Mouse (Mus musculus) layer of hippocampus, postnatal 14 days (tissue): ENCODE data around the gene Bcl11b. TPM values are rescaled to one million over a fixed set of nuclear protein-coding genes. Genes with fewer than 3 reads are reported as not detected.

ENCODE experiments used
- DNase-seq, 2 experiments: peaks; one replicate each; pipeline ENCODE4 v3.0.0; 2021 to 2022; ENCODE audit warnings: low spot score in 2 of 2, mixed read lengths in 1 of 2
- total RNA-seq, 2 experiments: library from RNA; stranded (reverse); gene quantifications; 2 replicates each; pipeline ENCODE4 v1.2.3; 2021

Bcl11b gene
- total RNA-seq, 2 experiments from 2014 or later = 108 to 112 TPM

DNA sequence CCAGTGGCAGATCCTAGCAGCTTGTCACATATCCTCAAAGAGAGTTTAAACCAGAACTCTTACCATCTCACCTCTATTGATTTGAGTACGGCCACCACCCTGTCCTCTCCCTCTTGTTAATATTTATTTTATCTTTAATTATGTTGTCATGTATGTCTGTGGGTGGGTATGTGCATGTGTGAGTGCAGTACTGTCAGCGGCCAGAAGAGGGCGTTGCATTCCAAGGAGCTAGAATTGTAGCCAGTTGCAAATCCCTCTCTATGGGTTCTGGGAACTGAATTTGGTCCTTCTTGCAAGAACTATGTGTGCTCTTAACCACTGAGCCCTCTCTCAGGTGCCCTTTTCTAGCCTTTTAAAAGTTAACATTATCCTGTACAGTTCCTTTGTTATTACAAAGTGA is 98.1 kb downstream of the Bcl11b start:
- no peak for DNase-seq

DNA sequence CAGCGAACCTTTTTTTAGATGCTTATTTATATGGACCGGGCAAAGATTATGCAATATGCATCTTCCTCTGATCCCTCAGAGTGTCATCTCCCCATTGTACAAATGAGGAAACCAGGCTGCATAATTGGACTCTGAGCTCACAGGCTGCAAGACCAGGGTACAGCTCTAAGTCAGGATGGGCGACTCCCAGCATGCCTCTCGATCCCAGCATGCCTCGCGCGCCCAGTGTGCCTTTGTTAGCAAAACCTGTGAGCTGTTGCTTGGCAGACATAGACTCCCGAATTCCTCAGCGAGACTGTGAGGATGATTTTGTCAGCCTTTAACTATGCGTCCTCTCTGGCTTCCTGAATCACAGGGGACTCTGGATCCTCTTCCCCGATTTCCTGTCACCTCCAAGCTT is 98.9 kb downstream of the Bcl11b start:
- DNase-seq = no peak

DNA sequence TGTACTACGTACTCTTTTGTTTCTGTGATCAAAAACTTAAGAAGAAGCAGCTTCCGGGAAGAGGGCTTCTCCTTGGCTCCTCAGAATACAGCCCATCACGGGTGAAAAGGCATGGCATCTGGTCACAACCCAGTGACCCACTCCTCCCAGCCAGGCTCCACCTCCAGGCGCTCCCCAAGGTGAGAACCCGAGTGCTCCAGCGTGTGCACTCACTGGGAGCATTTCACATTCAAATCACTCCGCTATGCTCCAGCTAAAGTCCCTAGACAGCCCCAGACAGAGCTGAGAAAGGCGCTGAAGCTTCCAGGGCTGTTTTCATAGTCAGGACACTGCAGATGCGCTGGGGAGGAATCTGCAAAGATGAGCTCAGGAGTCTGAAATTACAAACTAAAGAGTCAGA is 99.5 kb downstream of the Bcl11b start:
- no peak for DNase-seq

DNA sequence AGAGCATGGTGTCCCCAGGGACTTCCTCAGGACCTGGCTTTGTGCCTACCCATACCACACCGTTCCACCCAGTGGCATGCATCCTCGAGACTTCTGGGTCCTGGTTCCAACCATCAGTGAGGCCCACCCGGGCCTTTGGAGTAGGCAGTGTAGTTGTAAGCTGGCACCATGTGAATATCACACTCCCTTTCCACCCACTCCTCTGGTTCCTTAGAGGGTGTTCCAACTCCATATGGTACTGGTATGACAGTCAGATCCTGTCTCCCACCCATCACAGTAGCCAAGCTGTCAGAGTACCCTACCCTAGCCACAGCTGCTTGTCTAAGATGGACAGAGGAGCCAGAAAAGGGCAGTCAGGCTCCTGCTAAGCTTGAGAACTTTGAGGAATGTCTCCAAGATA is 112.0 kb downstream of the Bcl11b start:
- DNase-seq = no peak

DNA sequence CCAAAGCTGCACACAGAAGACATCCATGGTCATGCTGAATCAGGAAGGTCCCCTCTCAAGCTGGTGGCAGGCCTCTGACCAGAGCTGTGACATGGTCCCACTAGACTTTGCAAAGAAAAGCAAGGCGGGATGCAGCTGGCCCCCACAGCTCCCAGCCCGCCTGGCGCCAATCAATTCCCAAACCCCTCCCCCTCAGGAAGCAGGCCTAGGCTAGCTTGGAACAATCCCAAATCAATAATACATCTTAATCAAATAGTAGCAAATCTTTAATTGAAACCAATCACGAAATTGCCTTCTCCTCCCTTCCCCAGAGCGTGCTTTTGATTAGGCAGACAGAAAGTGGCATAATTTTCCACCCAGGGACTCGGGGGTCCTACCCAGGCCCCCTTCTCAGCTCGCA is 113.1 kb downstream of the Bcl11b start:
- DNase-seq = no peak

DNA sequence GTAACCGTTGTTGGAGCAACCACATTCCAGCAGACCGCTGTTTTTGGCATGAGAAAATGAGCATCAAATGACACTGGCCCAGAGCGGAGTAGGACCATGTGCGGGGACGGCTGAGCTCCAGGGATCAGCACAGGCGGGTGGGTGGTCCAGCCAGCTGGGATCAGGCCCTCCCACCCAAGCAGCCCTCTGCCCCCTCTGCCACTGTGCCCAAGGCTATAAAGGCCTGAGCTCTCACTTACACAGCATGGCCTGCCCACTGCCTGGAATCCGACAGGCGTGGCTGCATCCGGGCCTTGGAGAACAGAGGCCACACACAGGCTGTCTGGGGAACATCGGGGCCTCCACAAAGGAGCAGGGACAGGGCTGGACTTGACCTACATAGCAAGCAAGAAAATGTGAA is 113.6 kb downstream of the Bcl11b start:
- no peak for DNase-seq

DNA sequence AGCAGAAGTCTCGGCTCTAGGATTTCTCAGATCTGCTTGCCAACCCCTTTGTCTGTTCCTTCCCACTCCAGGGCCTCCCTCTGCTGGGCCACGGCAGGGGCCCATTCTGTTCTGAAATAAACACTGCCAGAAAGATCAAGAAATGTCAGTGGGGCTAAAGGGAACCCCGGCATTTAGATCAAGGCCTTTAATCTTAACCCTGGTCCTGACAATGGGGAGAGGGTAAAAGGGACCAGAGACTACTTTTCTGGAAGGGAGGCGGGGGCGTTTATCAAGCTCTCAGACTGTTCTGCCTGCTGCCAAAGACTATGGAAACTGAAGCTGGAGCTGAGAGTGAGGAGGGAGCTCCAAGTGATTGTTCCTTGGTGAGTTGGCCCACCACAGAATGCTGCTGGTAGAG is 114.8 kb downstream of the Bcl11b start:
- no peak for DNase-seq

DNA sequence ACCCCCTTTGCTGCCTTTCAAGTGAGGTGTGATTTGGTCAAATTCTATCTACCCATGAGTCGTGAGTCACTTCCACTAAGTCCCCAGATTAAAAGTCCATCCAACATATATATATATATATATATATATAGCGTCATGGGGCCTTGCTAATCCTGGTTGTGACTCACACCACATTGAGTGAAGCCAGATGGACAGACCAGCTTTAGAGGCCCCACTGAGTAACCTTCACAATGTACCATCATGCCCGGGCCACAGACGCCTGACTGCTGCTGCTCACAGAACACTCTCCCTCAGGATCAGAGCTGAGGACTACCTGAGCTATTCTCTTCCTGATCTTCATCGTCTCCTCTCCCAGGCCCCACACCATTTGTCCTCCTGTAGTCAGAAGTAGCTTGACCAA is 115.4 kb downstream of the Bcl11b start:
- DNase-seq = no peak

DNA sequence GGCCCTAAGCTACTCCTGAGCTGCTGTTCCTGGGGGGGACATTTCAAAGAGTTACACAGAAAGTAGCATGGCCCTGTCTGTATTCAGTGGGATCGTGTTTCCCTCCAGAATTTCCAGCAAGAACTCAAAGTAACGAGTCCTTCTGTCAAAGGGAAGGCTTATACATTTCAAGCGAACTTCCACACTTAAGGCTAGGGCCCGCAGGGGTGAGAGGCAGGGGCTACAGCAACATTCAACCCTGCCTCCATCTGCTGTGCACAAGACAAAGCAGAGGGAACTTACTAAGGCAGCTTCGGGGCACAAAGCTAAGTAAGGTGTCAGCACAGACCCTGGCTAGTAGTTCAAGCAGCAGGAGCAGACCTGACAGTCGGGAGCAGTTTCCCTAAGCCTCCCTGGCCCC is 115.8 kb downstream of the Bcl11b start:
- DNase-seq = no peak

DNA sequence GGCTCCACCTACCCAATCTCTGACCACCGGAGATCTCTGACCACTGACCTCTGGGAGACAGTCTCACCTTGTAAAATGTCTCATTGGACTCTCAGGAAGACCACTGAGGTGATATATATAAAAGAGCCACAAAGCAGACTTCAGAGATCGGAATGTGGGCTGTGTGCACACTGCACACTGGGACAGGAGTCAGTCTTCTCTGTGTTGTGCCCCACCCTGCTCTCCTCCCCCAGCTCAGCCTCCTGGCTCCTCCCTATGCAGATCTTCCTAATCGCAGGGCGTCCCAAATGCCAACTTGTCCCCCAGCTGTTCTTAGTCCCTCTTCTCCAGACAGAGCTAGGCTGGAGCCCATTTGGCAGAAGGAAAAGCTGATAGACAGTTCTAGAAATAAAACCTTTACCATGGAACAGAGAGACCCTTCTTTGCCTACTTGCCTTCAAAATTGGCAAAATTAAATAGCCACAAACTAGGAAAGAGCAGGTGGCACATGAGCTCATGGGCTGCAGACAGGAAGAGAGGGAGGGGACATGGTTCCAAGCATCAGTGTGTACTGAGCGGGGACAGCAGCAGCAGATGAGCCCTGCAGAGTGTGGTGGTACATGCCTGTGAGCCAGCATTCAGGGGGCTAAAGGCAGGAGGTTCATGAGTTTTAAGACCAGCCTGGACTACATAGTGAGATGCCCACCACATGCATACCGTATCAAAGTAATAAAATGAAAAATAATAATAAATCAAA is 118.9 kb downstream of the Bcl11b start:
- DNase-seq = no peak

DNA sequence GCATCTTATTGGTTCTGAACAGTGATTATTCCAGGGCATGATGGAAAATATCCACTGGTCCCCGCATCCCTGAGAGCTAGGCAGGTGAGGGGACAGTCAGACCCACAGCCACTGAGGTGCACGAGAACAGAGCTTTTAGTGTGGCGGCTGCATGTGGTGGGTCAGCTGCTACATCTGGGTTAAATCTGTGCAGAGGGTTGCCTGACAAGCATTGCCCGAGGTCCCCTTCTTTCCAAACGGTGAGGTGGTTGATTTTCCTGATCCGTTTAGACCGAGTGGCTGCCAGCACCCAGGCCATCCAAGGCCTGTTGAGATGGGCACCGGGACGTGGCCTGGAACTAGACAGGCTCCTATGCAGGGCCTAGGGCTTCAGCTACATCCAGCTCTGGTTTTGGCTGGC is 121.7 kb downstream of the Bcl11b start:
- DNase-seq = no peak

DNA sequence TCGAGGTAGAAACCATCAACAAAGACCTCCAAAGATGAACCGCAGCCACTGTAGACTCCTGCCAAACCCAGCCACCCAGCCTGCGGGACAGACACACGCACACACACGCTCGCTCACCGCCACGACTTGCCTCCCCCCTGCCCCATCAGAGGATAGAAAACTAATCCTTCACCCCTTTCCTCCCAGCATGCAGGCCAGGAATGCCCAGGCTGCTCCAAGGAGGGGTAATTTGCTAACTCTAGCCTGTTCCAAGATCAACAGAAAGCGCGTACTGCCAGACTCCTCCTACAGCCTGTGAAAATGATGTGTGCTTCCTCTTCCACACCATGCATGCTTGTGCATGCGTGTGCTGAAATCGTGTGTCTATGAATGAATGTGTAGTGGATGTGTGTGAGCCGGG is 122.7 kb downstream of the Bcl11b start:
- no peak for DNase-seq

DNA sequence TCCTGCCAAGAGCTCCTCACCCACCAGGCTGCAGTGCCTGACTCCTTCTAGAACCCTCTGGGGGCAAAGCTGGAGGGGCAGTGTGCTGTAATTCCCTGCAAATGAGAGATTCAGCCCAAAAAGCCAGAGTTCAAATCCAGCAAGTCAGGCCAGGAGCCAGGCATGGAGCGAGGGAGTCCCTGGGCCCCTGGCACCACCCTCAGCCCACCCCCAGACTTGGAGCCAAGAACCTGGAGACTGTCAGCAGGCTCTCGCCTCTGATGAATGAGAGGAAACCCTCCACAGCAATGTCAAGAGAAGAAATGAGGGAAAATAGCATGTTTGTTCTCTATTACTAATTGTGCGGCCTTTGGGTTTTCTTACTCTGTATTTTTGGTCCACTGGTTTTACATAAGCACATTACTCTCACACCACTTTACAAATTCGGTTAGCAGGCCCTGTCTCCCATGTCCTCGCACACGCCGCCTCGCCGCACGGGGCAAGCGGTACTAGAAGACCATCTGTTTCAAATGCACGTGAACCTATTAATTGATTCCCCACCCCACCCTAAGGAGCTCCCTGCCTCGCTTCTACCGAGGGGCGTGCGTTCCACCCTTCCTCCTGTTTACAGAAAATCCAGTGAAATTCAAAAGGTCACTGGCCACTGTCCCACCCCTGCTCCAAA is 124.2 kb downstream of the Bcl11b start:
- DNase-seq = no peak

DNA sequence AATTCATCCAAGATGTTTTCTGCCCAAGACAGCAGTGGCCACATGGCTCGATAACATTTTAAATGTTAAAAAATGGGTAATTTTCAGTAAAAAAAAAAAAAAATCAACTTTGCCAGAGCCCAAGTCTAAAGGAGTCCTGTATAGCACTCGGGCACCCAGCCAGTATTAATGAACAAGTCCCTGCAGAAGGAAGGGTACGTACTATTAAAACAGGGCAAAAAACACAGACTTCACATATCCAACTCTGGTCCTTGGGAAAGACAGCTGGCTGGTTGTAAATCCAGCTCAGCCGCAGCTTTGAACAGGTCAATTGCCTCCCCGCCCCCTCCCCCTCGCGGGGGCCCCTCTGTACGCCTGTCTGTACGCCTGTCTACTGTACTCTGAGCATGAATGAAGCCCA is 127.2 kb downstream of the Bcl11b start:
- no peak for DNase-seq

DNA sequence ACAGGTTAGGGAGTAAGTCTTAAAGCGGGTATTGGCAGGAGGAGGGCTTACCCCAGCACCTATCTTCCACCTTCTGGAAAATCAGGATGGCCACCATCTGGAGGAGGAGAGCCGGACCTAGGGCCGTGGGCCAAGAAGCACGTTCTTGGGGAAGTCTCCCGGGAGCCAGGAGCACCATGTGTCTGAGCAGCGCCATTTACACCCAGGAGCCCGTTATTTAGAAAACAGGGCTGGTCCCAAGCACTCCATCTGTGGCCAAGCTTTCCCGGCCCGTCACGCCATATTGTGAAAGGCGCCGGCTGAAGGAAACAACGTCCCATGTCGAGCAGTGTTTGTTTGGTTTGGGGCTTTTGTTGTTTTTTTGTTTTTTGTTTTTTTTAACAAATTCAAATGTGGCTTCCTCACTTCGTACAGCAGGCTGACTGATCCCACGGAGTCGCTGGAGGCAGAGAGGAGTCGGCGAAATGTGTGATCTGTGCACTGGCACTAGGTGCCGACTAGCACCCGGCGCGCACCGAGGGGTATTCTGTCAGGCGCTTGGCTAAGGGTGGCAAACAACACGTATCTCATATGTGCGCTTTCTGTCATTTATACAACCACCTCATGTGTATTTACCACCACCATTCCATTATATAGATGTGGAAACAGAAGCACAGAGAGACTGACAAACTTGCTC is 128.8 kb downstream of the Bcl11b start:
- DNase-seq = no peak

DNA sequence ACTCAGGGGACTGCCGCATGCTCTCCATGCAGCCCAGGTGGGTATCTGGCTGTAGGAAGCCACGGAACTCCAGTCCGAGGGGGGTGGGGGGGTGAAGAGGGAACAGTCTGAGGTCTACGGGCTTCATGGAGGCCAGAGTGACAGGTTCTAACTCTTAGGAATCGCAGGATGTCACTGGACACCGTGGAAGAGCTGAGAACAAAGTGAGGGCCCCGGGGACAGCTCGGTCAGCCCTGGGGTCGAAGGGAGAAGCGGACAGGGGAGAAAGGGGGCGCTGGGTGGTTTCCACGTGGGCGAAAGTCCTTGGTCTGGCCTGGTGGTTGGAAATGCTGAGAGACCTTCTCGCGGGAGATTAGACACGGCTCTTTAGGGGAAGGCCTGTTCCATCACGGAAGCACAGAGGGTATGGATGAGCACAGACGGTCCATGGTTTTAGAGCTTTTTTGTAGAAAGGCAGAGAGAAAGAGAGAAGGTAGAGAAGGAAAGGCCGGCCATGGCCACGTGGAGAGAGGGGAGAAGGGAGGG is 133.8 kb downstream of the Bcl11b start:
- DNase-seq = no peak

DNA sequence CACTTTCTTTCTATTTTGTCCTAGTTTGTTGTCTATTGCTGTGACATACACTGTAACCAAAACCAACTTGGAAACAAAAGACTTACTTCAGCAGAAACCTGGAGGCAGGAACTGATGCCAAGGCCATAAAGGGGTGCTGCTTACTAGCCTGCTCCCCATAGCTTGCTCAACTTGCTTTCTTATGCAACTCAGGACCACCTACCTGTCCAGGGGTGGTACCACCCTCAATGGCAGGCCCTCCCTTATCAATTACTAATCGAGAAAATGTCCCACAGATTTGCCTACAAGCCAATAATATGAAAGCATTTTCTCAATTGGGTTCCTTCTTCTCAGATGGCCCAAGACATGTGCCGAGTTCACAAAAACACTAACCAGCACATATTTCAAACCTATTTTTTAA is 135.1 kb downstream of the Bcl11b start:
- no peak for DNase-seq

Other genes starting within 250 kb of the Bcl11b start
- 100 to 1,000 TPM; 113 to 116 TPM for gene Setd3, start 175.7 kb upstream of the Bcl11b start, total RNA-seq
- 10 to 100 TPM; 28.1 to 32.0 TPM for gene Ccnk, start 176.0 kb upstream of the Bcl11b start, total RNA-seq